Mouse (Mus musculus): ENCODE measurements at regions not wholly inside any gene's neighbourhood (a gene's known extent, or its start where the extent isn't known, plus 50 kb on each side); places are given as distances from the start of the nearest gene placed in this dataset.

DNA sequence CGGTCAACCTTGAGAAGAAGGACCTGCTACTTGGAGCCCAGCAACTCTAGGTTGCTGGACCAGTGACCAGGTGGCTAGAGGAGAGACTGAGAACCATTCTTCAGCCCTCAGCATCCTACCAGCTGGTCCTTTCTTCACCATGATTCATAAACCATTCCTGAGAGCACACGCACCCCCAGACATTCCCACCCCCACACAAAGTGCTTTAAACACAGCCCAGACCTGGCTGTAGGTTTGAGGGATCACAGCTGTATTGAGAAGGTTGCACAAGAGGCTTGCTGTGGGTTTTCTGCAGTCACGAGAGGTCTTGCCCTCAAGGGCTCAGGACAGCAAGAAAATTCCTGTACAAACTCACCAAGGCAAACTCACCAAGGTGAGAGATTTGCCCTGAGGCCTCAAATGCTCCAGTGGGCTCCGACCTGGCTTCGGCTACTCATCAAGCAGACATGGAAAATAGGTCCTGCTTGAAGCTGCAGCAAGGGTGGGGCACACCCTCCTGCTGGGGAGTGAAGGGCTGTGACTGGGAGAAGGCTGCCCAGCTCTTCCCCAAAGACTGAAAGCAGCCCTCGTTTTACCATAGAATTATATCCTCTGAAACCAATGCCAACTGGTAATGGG, 161.9 kb upstream of the Lnx1 start:
- Histone ChIP-seq H3K27me3 (no peaks in the 10 kb centered on the region), H3K4me3 (no peak overlapping the region), H3K4me1 (peaks cover 5% of the 10 kb centered on the region; the same call in 1 of the 2 replicates), H3K9me3 (no peaks in the 10 kb centered on the region), H3K36me3 (no peaks in the 10 kb centered on the region), H3K4me2 (replicated peaks) (no peak overlapping the region), H3K27ac (no peak overlapping the region), H3K9ac (no peak overlapping the region)
- WGBS: 82% methylated on average over 6 of the region's 6 CpGs
- ATAC-seq (ENCODE audit: insufficient number of reproducible peaks, insufficient read depth, low FRiP score, low TSS enrichment): no peak

DNA sequence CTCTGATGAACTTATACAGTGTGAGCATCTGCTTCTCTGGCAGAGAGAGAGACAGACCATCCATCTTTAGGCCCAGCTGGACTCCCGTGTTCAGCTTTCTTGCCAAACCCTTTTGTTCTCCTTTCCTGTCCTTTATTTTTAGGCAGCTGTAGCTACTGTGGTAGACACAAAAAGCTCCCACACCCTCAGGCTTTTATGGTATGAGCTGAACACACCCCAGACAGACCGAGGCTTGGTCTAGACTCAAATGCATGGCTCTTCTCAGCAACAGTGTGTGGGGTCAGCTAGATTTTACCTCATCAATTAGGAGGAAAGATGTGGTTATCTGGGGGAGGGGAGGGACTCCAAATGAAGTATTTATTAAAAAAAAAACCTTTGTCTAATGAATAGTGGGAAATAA, 158.6 kb upstream of the Lnx1 start:
- H3K27ac ChIP-seq: no peak overlapping the region
- no peak for ATAC-seq (ENCODE audit: insufficient number of reproducible peaks, insufficient read depth, low FRiP score, low TSS enrichment)
- WGBS: 75% methylated on average over 2 of the region's 2 CpGs
- H3K36me3 ChIP-seq: no peaks in the 10 kb centered on the region
- H3K27me3 ChIP-seq: no peaks in the 10 kb centered on the region
- H3K4me2 ChIP-seq (replicated peaks): no peak overlapping the region
- H3K4me3 ChIP-seq: no peak overlapping the region
- H3K9me3 ChIP-seq: no peaks in the 10 kb centered on the region
- H3K4me1 ChIP-seq: peaks cover 12% of the 10 kb centered on the region; the same call in 1 of the 2 replicates
- H3K9ac ChIP-seq: no peak overlapping the region

GRCm38 (mm10) chr5:74857861-74858260, 155.1 kb upstream of the Lnx1 start:
- no peak overlapping the region for H3K4me2 ChIP-seq (replicated peaks)
- H3K9ac ChIP-seq: no peak overlapping the region
- no peaks in the 10 kb centered on the region for H3K27me3 ChIP-seq
- no peaks in the 10 kb centered on the region for H3K9me3 ChIP-seq
- 49% methylated on average over 5 of the region's 5 CpGs for WGBS
- H3K4me1 ChIP-seq: peaks cover 12% of the 10 kb centered on the region; the same call in 1 of the 2 replicates
- no peak overlapping the region for H3K4me3 ChIP-seq
- H3K36me3 ChIP-seq: no peaks in the 10 kb centered on the region
- H3K27ac ChIP-seq: no peak overlapping the region
- no peak for ATAC-seq (ENCODE audit: insufficient number of reproducible peaks, insufficient read depth, low FRiP score, low TSS enrichment)

GRCm38 (mm10) chr5:74857161-74857560, 154.4 kb upstream of the Lnx1 start:
- no peaks in the 10 kb centered on the region for H3K9me3 ChIP-seq
- H3K4me3 ChIP-seq: no peak overlapping the region
- WGBS: 82% methylated on average over 11 of the region's 11 CpGs

DNA sequence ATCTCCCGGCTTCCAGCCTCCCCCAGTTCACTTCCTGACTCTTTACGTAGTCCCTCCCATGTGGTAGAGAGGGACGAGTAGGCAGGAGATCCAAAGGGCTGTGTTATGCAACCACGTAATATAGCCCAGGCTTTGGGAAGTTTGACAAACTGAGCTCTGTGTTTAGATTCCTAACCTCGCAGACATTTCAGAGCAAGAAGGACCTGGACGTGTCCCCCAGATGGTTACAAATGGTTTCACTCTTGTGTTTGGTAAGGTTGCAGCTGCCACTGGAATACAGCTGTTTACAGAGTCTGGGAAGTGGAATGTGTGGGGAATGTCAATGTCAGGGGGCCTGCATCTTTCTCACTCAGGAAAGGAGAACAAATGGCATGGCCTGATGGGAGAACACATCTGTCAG, 145.1 kb upstream of the Lnx1 start:
- H3K36me3 ChIP-seq: no peaks in the 10 kb centered on the region
- ATAC-seq (ENCODE audit: insufficient number of reproducible peaks, insufficient read depth, low FRiP score, low TSS enrichment): no peak
- H3K4me3 ChIP-seq: no peak overlapping the region
- no peaks in the 10 kb centered on the region for H3K9me3 ChIP-seq
- no peaks in the 10 kb centered on the region for H3K27me3 ChIP-seq
- no peaks in the 10 kb centered on the region for H3K4me1 ChIP-seq
- H3K27ac ChIP-seq: no peak overlapping the region
- 54% methylated on average over 6 of the region's 6 CpGs for WGBS
- H3K9ac ChIP-seq: no peak overlapping the region
- no peak overlapping the region for H3K4me2 ChIP-seq (replicated peaks)

More at GRCm38 (mm10) chr5:74857161-74857560, 154.4 kb upstream of the Lnx1 start:
- no peak overlapping the region for H3K27ac ChIP-seq
- peaks cover 12% of the 10 kb centered on the region; the same call in 1 of the 2 replicates for H3K4me1 ChIP-seq
- H3K4me2 ChIP-seq (replicated peaks): no peak overlapping the region
- ATAC-seq (ENCODE audit: insufficient number of reproducible peaks, insufficient read depth, low FRiP score, low TSS enrichment): no peak
- H3K9ac ChIP-seq: no peak overlapping the region
- H3K36me3 ChIP-seq: no peaks in the 10 kb centered on the region
- H3K27me3 ChIP-seq: no peaks in the 10 kb centered on the region

GRCm38 (mm10) chr5:74846674-74847073, 144.0 kb upstream of the Lnx1 start:
- H3K9ac ChIP-seq: no peak overlapping the region
- no peak overlapping the region for H3K4me3 ChIP-seq
- H3K9me3 ChIP-seq: no peaks in the 10 kb centered on the region
- 81% methylated on average over 5 of the region's 5 CpGs for WGBS
- H3K4me1 ChIP-seq: no peaks in the 10 kb centered on the region
- no peak for ATAC-seq (ENCODE audit: insufficient number of reproducible peaks, insufficient read depth, low FRiP score, low TSS enrichment)
- no peak overlapping the region for H3K4me2 ChIP-seq (replicated peaks)
- no peaks in the 10 kb centered on the region for H3K36me3 ChIP-seq
- no peak overlapping the region for H3K27ac ChIP-seq
- no peaks in the 10 kb centered on the region for H3K27me3 ChIP-seq

DNA sequence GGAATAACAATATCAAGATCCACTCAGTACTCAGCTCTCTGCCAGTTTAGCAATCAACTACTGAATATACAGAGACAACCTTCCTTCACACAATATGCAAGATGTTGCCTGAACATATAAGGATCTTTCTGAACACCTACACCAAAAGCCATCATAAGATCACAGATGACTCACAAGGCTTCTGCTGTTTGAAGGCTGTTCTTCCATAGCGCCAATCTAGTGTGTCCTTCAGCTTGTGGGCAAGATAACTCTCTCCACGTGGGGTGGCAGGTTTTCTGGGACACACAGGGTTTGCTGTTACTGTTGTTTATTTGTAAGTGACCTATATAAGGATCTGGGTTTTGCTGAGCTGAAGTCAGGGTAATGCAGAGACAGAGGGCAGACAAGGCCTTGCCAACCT, 131.7 kb upstream of the Lnx1 start:
- WGBS: 83% methylated on average over 2 of the region's 2 CpGs
- Histone ChIP-seq H3K9ac (no peak overlapping the region), H3K4me3 (no peak overlapping the region), H3K36me3 (no peaks in the 10 kb centered on the region), H3K4me2 (replicated peaks) (no peak overlapping the region), H3K9me3 (no peaks in the 10 kb centered on the region), H3K27me3 (no peaks in the 10 kb centered on the region), H3K4me1 (peaks cover 17% of the 10 kb centered on the region; the same call in 1 of the 2 replicates), H3K27ac (no peak overlapping the region)
- no peak for ATAC-seq (ENCODE audit: insufficient number of reproducible peaks, insufficient read depth, low FRiP score, low TSS enrichment)

GRCm38 (mm10) chr5:74833887-74834286, 131.2 kb upstream of the Lnx1 start:
- H3K27ac ChIP-seq: no peak overlapping the region
- WGBS: 91% methylated on average over 4 of the region's 4 CpGs
- peaks cover 12% of the 10 kb centered on the region; the same call in 1 of the 2 replicates for H3K4me1 ChIP-seq
- H3K4me3 ChIP-seq: no peak overlapping the region
- no peaks in the 10 kb centered on the region for H3K27me3 ChIP-seq
- no peaks in the 10 kb centered on the region for H3K36me3 ChIP-seq
- no peak overlapping the region for H3K4me2 ChIP-seq (replicated peaks)
- no peak for ATAC-seq (ENCODE audit: insufficient number of reproducible peaks, insufficient read depth, low FRiP score, low TSS enrichment)
- H3K9me3 ChIP-seq: no peaks in the 10 kb centered on the region
- no peak overlapping the region for H3K9ac ChIP-seq

DNA sequence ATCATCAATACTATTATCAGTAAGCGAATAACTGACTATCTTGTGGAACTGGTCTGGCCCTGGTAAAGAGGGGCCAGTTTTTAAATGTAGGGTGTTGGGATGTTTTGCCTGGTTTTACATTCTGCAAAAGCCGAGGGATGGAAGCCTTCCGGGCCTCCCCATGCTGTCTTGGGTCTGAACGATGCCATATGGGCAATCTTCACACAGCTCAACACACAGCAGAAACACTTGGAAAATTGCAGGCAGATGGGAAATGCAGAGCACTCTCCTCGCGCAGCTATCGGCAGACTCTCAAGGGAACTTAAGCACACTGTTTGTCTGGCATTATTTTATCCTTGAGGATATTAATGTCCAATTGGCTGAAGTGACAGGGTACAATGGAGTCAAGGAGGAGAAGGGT, 129.3 kb upstream of the Lnx1 start:
- Histone ChIP-seq H3K4me1 (peaks cover 9% of the 10 kb centered on the region; the same call in 1 of the 2 replicates), H3K36me3 (no peaks in the 10 kb centered on the region), H3K9me3 (no peaks in the 10 kb centered on the region), H3K27ac (peak overlapping the region; percentile 51; the same call in 1 of the 2 replicates), H3K4me2 (replicated peaks) (no peak overlapping the region), H3K4me3 (no peak overlapping the region), H3K9ac (no peak overlapping the region), H3K27me3 (no peaks in the 10 kb centered on the region)
- no peak for ATAC-seq (ENCODE audit: insufficient number of reproducible peaks, insufficient read depth, low FRiP score, low TSS enrichment)
- 48% methylated on average over 7 of the region's 7 CpGs for WGBS

GRCm38 (mm10) chr5:74830646-74831045, 127.9 kb upstream of the Lnx1 start:
- ATAC-seq (ENCODE audit: insufficient number of reproducible peaks, insufficient read depth, low FRiP score, low TSS enrichment): no peak

GRCm38 (mm10) chr5:74829003-74829402, 126.3 kb upstream of the Lnx1 start:
- H3K4me2 ChIP-seq (replicated peaks): no peak overlapping the region
- no peak overlapping the region for H3K9ac ChIP-seq
- 84% methylated on average over 9 of the region's 9 CpGs for whole genome bisulfite sequencing
- no peak for ATAC-seq (ENCODE audit: insufficient number of reproducible peaks, insufficient read depth, low FRiP score, low TSS enrichment)
- H3K27ac ChIP-seq: no peak overlapping the region
- peaks cover 9% of the 10 kb centered on the region; the same call in 1 of the 2 replicates for H3K4me1 ChIP-seq
- no peaks in the 10 kb centered on the region for H3K36me3 ChIP-seq
- no peaks in the 10 kb centered on the region for H3K27me3 ChIP-seq
- H3K4me3 ChIP-seq: no peak overlapping the region
- no peaks in the 10 kb centered on the region for H3K9me3 ChIP-seq

More at GRCm38 (mm10) chr5:74830646-74831045, 127.9 kb upstream of the Lnx1 start:
- Histone ChIP-seq H3K27ac (no peak overlapping the region), H3K4me1 (peaks cover 9% of the 10 kb centered on the region; the same call in 1 of the 2 replicates), H3K4me3 (no peak overlapping the region), H3K36me3 (no peaks in the 10 kb centered on the region), H3K4me2 (replicated peaks) (no peak overlapping the region), H3K9me3 (no peaks in the 10 kb centered on the region), H3K27me3 (no peaks in the 10 kb centered on the region), H3K9ac (no peak overlapping the region)
- WGBS: 56% methylated on average over 5 of the region's 5 CpGs

- no peaks in the 10 kb centered on the region for H3K36me3 ChIP-seq
- 58% methylated on average over 4 of the region's 4 CpGs for WGBS
- peaks cover 9% of the 10 kb centered on the region; the same call in 1 of the 2 replicates for H3K4me1 ChIP-seq
- no peaks in the 10 kb centered on the region for H3K27me3 ChIP-seq
- ATAC-seq (ENCODE audit: insufficient number of reproducible peaks, insufficient read depth, low FRiP score, low TSS enrichment): no peak
- no peak overlapping the region for H3K4me3 ChIP-seq
- no peak overlapping the region for H3K4me2 ChIP-seq (replicated peaks)
- H3K9ac ChIP-seq: no peak overlapping the region
- H3K9me3 ChIP-seq: no peaks in the 10 kb centered on the region
- H3K27ac ChIP-seq: no peak overlapping the region
These were observed 125.2 kb upstream of the Lnx1 start for GRCm38 (mm10) chr5:74827944-74828343.

Measured in embryonic facial prominence, embryonic 12.5 days (tissue).